17 mouse cellular contexts compared by ENCODE assay signal in genomic region chr17:68230484-68230883, GRCm38 (mm10). TPM values are rescaled to one million over a fixed set of nuclear protein-coding genes. Genes with fewer than 3 reads are reported as not detected.
"Had no signal": no experiment of that assay in that cellular context is flagged by ENCODE, and none has a peak within 500 bp of the region (broad histone marks: within the 10 kb centered on the region; RNA-seq: fewer than 3 reads in every experiment).

No protein-coding gene starts in this region.

- H3K9me3 ChIP-seq: limb, embryonic 12.5 days; liver, embryonic 13.5 days; neural tube, embryonic 12.5 days; stomach, embryonic 15.5 days had no signal

- H3K27ac ChIP-seq: layer of hippocampus, adult 2 months; limb, embryonic 12.5 days; liver, embryonic 13.5 days; neural tube, embryonic 12.5 days; stomach, embryonic 15.5 days had no signal

- H3K36me3 ChIP-seq: limb, embryonic 12.5 days; liver, embryonic 13.5 days; neural tube, embryonic 12.5 days; stomach, embryonic 15.5 days had no signal

- H3K4me2 ChIP-seq: limb, embryonic 12.5 days; liver, embryonic 13.5 days; neural tube, embryonic 12.5 days; stomach, embryonic 15.5 days had no signal

- H3K4me3 ChIP-seq: layer of hippocampus, adult 2 months; limb, embryonic 12.5 days; liver, embryonic 13.5 days; neural tube, embryonic 12.5 days; stomach, embryonic 15.5 days had no signal

- H3K4me1 ChIP-seq: limb, embryonic 12.5 days; liver, embryonic 13.5 days; neural tube, embryonic 12.5 days; stomach, embryonic 15.5 days had no signal

- H3K9ac ChIP-seq: limb, embryonic 12.5 days; liver, embryonic 13.5 days; liver, postnatal 0 days; neural tube, embryonic 12.5 days; stomach, embryonic 15.5 days had no signal

- DNase-seq: kidney, adult 8-10 months; kidney, postnatal 4 days; liver; liver, embryonic 13.5 days; liver, postnatal 0 days; midbrain, embryonic 14.5 days; thymus, postnatal 36 days had no signal

- ATAC-seq: intestine, postnatal 0 days; liver, postnatal 0 days had no signal

- H3K27me3 ChIP-seq: limb, embryonic 12.5 days; liver, embryonic 13.5 days; neural tube, embryonic 12.5 days; stomach, embryonic 15.5 days had no signal

RNA-seq across cellular contexts. Expression of gene L3mbtl4, which starts 43.1 kb away (rescaled TPM):
- total RNA-seq: megakaryocyte progenitor cell, adult 5-6 weeks; monocyte, adult 5-6 weeks; neutrophil, adult 5-6 weeks had no signal
- polyA plus RNA-seq: liver, embryonic 13.5 days; liver, postnatal 0 days; spleen, adult 2 months; thymus, postnatal 0 days had no signal
